Mouse (Mus musculus) thymus, adult 2 months (tissue): ENCODE measurements around the gene Serpinb1a.

ENCODE experiments used
- CTCF ChIP-seq: fragments of 200-500 bp; IDR thresholded peaks from 2 replicates; pipeline ENCODE4 v1.5.1; 2012; ENCODE audit warnings: mild to moderate bottlenecking, control low read depth, low read length, moderate library complexity, borderline replicate concordance; ENCODE audit not compliant: control insufficient read depth, poor library complexity, insufficient read depth; ENCODE audit errors: extremely low read depth
- POLR2A ChIP-seq: fragments of 200-500 bp; IDR thresholded peaks from 2 replicates; pipeline ENCODE4 v1.6.1; 2012; ENCODE audit warnings: mild to moderate bottlenecking, low read length, control low read depth, moderate library complexity; ENCODE audit not compliant: control insufficient read depth, poor library complexity, insufficient read depth; ENCODE audit errors: extremely low read depth

DNA sequence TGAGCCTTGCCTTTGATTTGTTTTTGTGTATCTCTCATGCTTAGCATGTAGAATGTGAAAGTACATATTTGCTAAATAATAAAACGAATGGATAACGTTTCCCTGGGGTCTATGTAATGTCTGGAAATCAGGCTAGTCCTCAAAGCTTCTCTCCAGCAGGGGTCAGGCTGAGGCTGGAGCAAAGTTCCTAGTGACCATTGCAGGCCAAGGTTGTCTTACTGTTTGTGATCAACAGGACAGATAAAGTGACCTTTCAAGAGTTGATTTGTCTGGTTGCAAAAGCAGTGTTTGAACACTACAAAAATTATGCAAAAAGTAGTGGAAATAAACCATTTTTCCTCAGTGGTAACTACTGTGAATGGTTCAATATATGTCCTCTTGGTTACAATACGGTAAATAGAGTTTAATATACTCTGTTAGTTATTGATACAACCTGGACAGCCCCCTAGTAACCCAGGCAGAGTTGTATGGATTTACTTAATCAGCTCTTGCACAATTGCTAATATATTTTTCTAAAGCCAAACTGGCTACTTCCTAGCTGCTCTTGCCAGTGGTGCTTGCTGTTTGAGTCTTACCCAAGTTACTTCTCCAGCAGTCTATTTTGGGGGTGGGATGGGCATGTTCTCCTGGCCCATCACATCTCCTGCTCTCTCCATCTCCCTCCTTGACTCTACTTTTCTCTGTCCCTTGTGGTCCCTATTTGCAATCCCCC lies 23.7 kb downstream of the Serpinb1a start:
- no peak for TF ChIP-seq CTCF
- TF ChIP-seq POLR2A: no peak
